Mouse (Mus musculus): ENCODE results near the gene Dusp3. TPM values are rescaled to one million over a fixed set of nuclear protein-coding genes. Genes with fewer than 3 reads are reported as not detected.

Dusp3 gene
- 7.9 and 8.0 TPM in 2 replicates for polyA plus RNA-seq (2012; rRNA removed)

DNA sequence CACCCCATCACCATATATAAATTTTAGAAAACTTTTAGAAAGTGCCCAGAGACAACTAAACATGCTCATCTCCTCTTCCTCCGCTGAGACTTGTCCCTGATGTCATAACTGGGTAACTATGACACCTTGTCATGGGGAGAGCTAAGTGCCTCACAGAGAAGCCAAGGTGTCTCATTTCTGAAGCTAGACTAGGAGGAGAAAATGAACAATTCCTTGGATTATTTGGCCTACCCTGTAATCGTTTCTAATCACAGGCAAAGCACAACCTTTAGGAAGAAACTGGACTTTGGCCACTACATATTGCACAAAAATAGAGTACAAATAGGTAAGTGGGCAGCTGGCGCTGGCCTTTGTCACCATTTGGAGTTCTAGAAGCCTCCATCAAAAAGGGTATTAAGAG is at the start of gene Dusp3:
Gene Dusp3 (minus strand): TSS at position 101 of the 400 bp plus-strand sequence.

GRCm38 (mm10) chr11:102028087-102028816 is 41.4 kb upstream of the Dusp3 start, which contains the start of gene Mpp3:
TSS of gene Mpp3 (minus strand) at chr11:102028461.

DNA sequence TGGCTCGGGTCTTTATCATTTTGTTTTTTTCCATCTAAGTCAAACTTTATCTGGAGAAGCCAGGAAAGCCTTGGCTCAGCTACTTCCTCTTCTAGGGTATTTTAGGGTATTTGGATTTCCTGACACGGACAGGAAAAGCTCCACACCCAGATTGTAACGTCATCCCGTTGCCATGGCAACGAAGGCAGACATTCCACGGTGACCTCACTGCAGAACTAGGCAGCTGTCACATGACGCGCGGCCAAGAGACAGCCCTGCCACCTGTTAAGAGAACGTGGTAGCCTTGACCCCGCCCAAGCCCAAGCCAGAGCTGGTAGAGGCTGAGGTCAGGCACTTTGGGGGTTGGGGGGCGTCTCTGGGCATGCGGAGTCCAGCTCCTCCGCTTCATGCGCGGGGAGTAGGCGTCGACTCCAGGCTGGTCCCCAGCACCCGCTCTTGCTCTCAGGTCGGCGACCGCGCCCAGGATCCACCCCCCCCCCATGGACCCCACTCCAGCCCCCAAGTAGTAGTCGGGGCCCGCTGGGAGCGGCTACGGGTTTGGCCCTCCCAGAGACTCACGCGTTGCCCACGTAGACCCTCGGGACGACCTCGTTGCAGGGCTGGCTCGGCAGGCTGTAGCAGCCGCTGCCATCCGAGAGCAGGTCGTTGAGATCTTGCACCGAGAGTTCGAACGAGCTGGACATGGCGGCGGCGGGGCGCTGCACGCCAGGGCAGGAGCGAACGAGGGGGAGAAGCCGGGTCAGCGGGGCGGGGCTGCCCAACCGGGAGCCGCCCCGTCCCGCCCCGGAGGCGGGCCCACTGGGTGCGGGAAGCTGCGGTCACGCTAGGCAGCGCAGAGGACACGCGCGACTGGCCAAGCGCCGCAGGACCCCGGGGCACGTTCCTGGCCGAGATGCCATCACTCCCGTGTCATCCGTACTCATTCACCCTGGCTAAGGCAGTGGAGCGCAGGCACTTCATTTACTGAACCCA is 2.5 kb downstream of the Dusp3 start, which contains the start of gene Cfap97d1:
Gene Cfap97d1 (plus strand): TSS at position 226 of the 972 bp plus-strand sequence.

DNA sequence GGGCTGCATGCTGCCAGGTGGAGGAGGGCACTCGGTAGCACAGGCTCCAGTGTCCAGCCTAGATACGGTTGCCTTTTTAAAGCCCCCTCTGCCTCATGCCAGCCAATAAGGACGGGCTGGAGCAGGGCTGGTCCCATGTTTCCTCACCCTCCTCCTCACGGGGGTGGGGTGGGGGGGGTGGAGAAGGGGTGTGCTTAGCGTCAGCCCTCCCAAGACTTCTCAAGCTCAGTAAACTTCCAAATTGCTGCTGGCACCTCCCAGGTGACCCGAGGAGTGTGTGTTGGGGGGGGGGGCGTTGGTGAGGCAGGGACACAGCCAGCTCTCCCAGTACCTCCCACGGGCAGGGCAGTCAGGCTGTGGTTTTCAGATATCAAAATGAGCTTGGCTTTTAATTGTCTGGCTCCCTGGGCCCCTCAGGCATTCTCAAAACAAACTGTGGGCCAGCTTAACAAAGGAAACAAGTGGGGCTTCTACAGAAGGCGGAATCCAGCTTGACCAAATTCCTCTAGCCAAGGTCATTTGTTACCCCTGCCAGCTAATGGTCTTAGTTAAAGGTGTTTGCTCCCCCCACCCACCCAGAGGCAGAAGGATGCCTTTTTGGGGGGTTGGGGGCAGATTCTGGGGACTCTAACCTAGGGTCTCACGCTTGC is 19.7 kb downstream of the Dusp3 start, which contains the start of gene Sost:
Gene Sost (minus strand): TSS at position 51 of the 650 bp plus-strand sequence.

Other genes with a start within 250 kb of the Dusp3 start
- 0.13 and 0.28 TPM in 2 replicates for gene Etv4, start 201.6 kb downstream of the Dusp3 start, polyA plus RNA-seq (2012; rRNA removed)
- 0.16 TPM in 2 replicates for gene Meox1, start 92.6 kb downstream of the Dusp3 start, polyA plus RNA-seq (2012; rRNA removed)
- gene Sost, start 20.0 kb downstream of the Dusp3 start, polyA plus RNA-seq (2012; rRNA removed) = 0.08 and 0.12 TPM in 2 replicates
- gene Cfap97d1, start 2.7 kb downstream of the Dusp3 start, polyA plus RNA-seq (2012; rRNA removed) = not detected in 2 replicates
- 0.62 and 1.1 TPM in 2 replicates for gene Mpp3, start 41.4 kb upstream of the Dusp3 start, polyA plus RNA-seq (2012; rRNA removed)
- 1.4 and 1.5 TPM in 2 replicates for gene Cd300lg, start 54.5 kb upstream of the Dusp3 start, polyA plus RNA-seq (2012; rRNA removed)
- gene Mpp2, start 101.5 kb upstream of the Dusp3 start, polyA plus RNA-seq (2012; rRNA removed) = 3.7 and 4.3 TPM in 2 replicates
- gene Ppy, start 114.3 kb upstream of the Dusp3 start, polyA plus RNA-seq (2012; rRNA removed) = 0.19 TPM in 1 of 2 replicates, not detected in the other
- gene Pyy, start 120.8 kb upstream of the Dusp3 start, polyA plus RNA-seq (2012; rRNA removed) = 0.61 and 1.6 TPM in 2 replicates
- gene Nags, start 158.5 kb upstream of the Dusp3 start, polyA plus RNA-seq (2012; rRNA removed) = 24.4 and 27.6 TPM in 2 replicates
- 6.8 and 7.4 TPM in 2 replicates for gene Tmem101, start 169.4 kb upstream of the Dusp3 start, polyA plus RNA-seq (2012; rRNA removed)
- gene Lsm12, start 198.3 kb upstream of the Dusp3 start, polyA plus RNA-seq (2012; rRNA removed) = 11.3 and 13.1 TPM in 2 replicates
- gene G6pc3, start 202.6 kb upstream of the Dusp3 start, polyA plus RNA-seq (2012; rRNA removed) = 9.6 and 11.1 TPM in 2 replicates
- gene Hdac5, start 243.2 kb upstream of the Dusp3 start, polyA plus RNA-seq (2012; rRNA removed) = 23.1 and 27.8 TPM in 2 replicates

All from liver, embryonic 18 days (tissue).